30 mouse cellular contexts compared by ENCODE assay signal in genomic region chr6:115848598-115849304, GRCm38 (mm10). TPM values are rescaled to one million over a fixed set of nuclear protein-coding genes. Genes with fewer than 3 reads are reported as not detected.
A peak's percentile ranks its signal among the peaks of the same experiment; 100 is the strongest.
DNase-seq lines count a peak whose midpoint lies in the region; ATAC-seq and TF ChIP-seq lines count a peak whose summit lies in the region.
"Had no signal": no experiment of that assay in that cellular context is flagged by ENCODE, and none has a peak within 500 bp of the region (broad histone marks: within the 10 kb centered on the region; RNA-seq: fewer than 3 reads in every experiment).

No protein-coding gene starts in this region.

- H3K9ac ChIP-seq in forebrain, postnatal 0 days: no peak overlapping the region
- H3K9ac ChIP-seq in forebrain, embryonic 11.5 days (ENCODE audit: low read length): no peak overlapping the region
- no peak overlapping the region for H3K9ac ChIP-seq in midbrain, embryonic 15.5 days
- H3K9ac ChIP-seq in midbrain, postnatal 0 days (replicated peaks; ENCODE audit: low read length, poor library complexity, severe bottlenecking): no peak overlapping the region
- peak overlapping the region; percentile 61 for H3K9ac ChIP-seq in CH12.LX (ENCODE audit: insufficient read depth, low read depth)
- H3K9ac ChIP-seq: embryonic facial prominence, embryonic 15.5 days; forebrain, embryonic 15.5 days; heart, embryonic 13.5 days; limb, embryonic 13.5 days; midbrain, embryonic 12.5 days had no signal

- peak; percentile 76 for TF ChIP-seq EP300 in CH12.LX (IDR thresholded peaks at IDR 0.05; ENCODE audit: low read length)

- no peak for TF ChIP-seq CTCF in forebrain, postnatal 0 days (IDR thresholded peaks at IDR 0.05; ENCODE audit: low read depth)
- TF ChIP-seq CTCF in midbrain, postnatal 0 days (IDR thresholded peaks at IDR 0.05): no peak
- no peak for TF ChIP-seq CTCF in CH12.LX (conservative IDR thresholded peaks at IDR 0.05 in 1 of 2, IDR thresholded peaks at IDR 0.05 in 1 of 2; ENCODE audit: low read depth in 2 of 2, low read length in 2 of 2)

- H3K4me3 ChIP-seq in forebrain, postnatal 0 days (ENCODE audit: low read depth, low read length): no peak overlapping the region
- no peak overlapping the region for H3K4me3 ChIP-seq in forebrain, embryonic 11.5 days (ENCODE audit: low read depth, low read length)
- no peak overlapping the region for H3K4me3 ChIP-seq in midbrain, embryonic 15.5 days
- no peak overlapping the region for H3K4me3 ChIP-seq in midbrain, postnatal 0 days (ENCODE audit: low read depth, low read length)
- peak overlapping the region; percentile 29 to 31 (median 30) for H3K4me3 ChIP-seq in CH12.LX (replicated peaks in 1 of 3; ENCODE audit: low read depth in 2 of 3, low read length in 2 of 3, poor library complexity in 1 of 3)
- H3K4me3 ChIP-seq in limb, embryonic 10.5 days: no peak overlapping the region
- H3K4me3 ChIP-seq: embryonic facial prominence, embryonic 15.5 days; forebrain, embryonic 15.5 days; heart, embryonic 13.5 days; limb, embryonic 13.5 days; megakaryocyte, embryonic 14.5 days; midbrain, embryonic 12.5 days had no signal

- ATAC-seq in forebrain, postnatal 0 days: no peak
- no peak for ATAC-seq in forebrain, embryonic 11.5 days (replicated peaks; ENCODE audit: low FRiP score)
- no peak for ATAC-seq in midbrain, embryonic 15.5 days (replicated peaks)
- no peak for ATAC-seq in midbrain, postnatal 0 days (ENCODE audit: low FRiP score)
- ATAC-seq: forebrain, embryonic 15.5 days; intestine, embryonic 16.5 days; lung, postnatal 0 days had no signal

- H3K9me3 ChIP-seq in forebrain, postnatal 0 days (ENCODE audit: low read length): no peaks in the 10 kb centered on the region
- H3K9me3 ChIP-seq in forebrain, embryonic 11.5 days (ENCODE audit: control insufficient read depth, low read length): no peaks in the 10 kb centered on the region
- no peaks in the 10 kb centered on the region for H3K9me3 ChIP-seq in midbrain, embryonic 15.5 days
- no peaks in the 10 kb centered on the region for H3K9me3 ChIP-seq in midbrain, postnatal 0 days (ENCODE audit: low read length)
- no peaks in the 10 kb centered on the region for H3K9me3 ChIP-seq in CH12.LX (replicated peaks; ENCODE audit: low read length)
- H3K9me3 ChIP-seq in limb, embryonic 10.5 days (replicated peaks): no peaks in the 10 kb centered on the region
- H3K9me3 ChIP-seq: embryonic facial prominence, embryonic 15.5 days; forebrain, embryonic 15.5 days; G1E; heart, embryonic 13.5 days; limb, embryonic 13.5 days; megakaryocyte, embryonic 14.5 days; midbrain, embryonic 12.5 days had no signal

- in situ Hi-C loops in CH12.LX (cut with MboI; ENCODE audit: low pct_ligation_motif_present, low pct_unique_long_range_greater_than_20kb, low sequenced_read_pairs): loop anchor here (5.0 to 10.0 kb wide), 2 partner anchors 159 to 286 kb away; no protein-coding TSS in a partner anchor

- no peaks in the 10 kb centered on the region for H3K27me3 ChIP-seq in forebrain, postnatal 0 days (ENCODE audit: insufficient read depth, low read length)
- no peaks in the 10 kb centered on the region for H3K27me3 ChIP-seq in forebrain, embryonic 11.5 days (ENCODE audit: control insufficient read depth, insufficient read depth, low read length)
- H3K27me3 ChIP-seq in midbrain, embryonic 15.5 days (replicated peaks): no peaks in the 10 kb centered on the region
- H3K27me3 ChIP-seq in midbrain, postnatal 0 days (ENCODE audit: insufficient read depth, low read length): no peaks in the 10 kb centered on the region
- no peaks in the 10 kb centered on the region for H3K27me3 ChIP-seq in CH12.LX (replicated peaks)
- H3K27me3 ChIP-seq in limb, embryonic 10.5 days (ENCODE audit: low read depth, poor library complexity, severe bottlenecking): no peaks in the 10 kb centered on the region
- H3K27me3 ChIP-seq: embryonic facial prominence, embryonic 15.5 days; forebrain, embryonic 15.5 days; heart, embryonic 13.5 days; limb, embryonic 13.5 days; megakaryocyte, embryonic 14.5 days; midbrain, embryonic 12.5 days had no signal

- no peak overlapping the region; the same call in 1 of the 2 replicates for H3K4me2 ChIP-seq in forebrain, postnatal 0 days (ENCODE audit: low read depth)
- no peak overlapping the region for H3K4me2 ChIP-seq in forebrain, embryonic 11.5 days (ENCODE audit: low read depth, low read length, severe bottlenecking)
- H3K4me2 ChIP-seq in midbrain, embryonic 15.5 days: no peak overlapping the region
- no peak overlapping the region for H3K4me2 ChIP-seq in midbrain, postnatal 0 days (ENCODE audit: low read depth, low read length, poor library complexity, severe bottlenecking)
- H3K4me2 ChIP-seq in CH12.LX (ENCODE audit: insufficient read depth, low read depth, poor library complexity, severe bottlenecking): peak overlapping the region; percentile 98
- H3K4me2 ChIP-seq: embryonic facial prominence, embryonic 15.5 days; forebrain, embryonic 15.5 days; limb, embryonic 13.5 days; liver, embryonic 11.5 days; midbrain, embryonic 12.5 days had no signal

- dilution Hi-C loops in CH12.LX (cut with MboI; ENCODE audit: extremely low pct_ligation_motif_present, extremely low pct_unique_long_range_greater_than_20kb, low sequenced_read_pairs): no loop called here

- intact Hi-C loops in left cerebral cortex, postnatal 25 days (cut with DNase I): loop anchor here (10.0 kb wide), 1 partner anchor 276 kb away; no protein-coding TSS in a partner anchor

- peaks cover 10% of the 10 kb centered on the region; the same call in 1 of the 2 replicates for H3K4me1 ChIP-seq in forebrain, postnatal 0 days (ENCODE audit: insufficient read depth)
- H3K4me1 ChIP-seq in forebrain, embryonic 11.5 days (replicated peaks; ENCODE audit: control insufficient read depth, insufficient read depth, low read length): peaks cover 5% of the 10 kb centered on the region; the same call in 1 of the 2 replicates
- peaks cover 15% of the 10 kb centered on the region for H3K4me1 ChIP-seq in midbrain, embryonic 15.5 days
- H3K4me1 ChIP-seq in midbrain, postnatal 0 days (ENCODE audit: insufficient read depth, low read length): no peaks in the 10 kb centered on the region
- H3K4me1 ChIP-seq in CH12.LX (ENCODE audit: control insufficient read depth in 1 of 2, insufficient read depth in 2 of 2): peaks cover 2 to 47% of the 10 kb centered on the region in 2 experiments; a peak in 2 of 4 replicates
- H3K4me1 ChIP-seq in limb, embryonic 10.5 days: peaks cover 16% of the 10 kb centered on the region

- H3K79me2 ChIP-seq in CH12.LX (replicated peaks; ENCODE audit: control insufficient read depth, extremely low read depth, insufficient read depth, poor library complexity, severe bottlenecking): peaks cover 13% of the 10 kb centered on the region

- TF ChIP-seq RAD21 in CH12.LX (IDR thresholded peaks at IDR 0.05; ENCODE audit: low read depth, low read length): no peak

- H3K36me3 ChIP-seq in forebrain, postnatal 0 days (ENCODE audit: insufficient read depth): peaks cover 17% of the 10 kb centered on the region
- H3K36me3 ChIP-seq in forebrain, embryonic 11.5 days (ENCODE audit: control insufficient read depth, insufficient read depth, low read length): no peaks in the 10 kb centered on the region; the same call in 1 of the 2 replicates
- 0 out of 2 replicates have a peak, but pooled peaks cover 5% of the 10 kb centered on the region for H3K36me3 ChIP-seq in midbrain, embryonic 15.5 days (replicated peaks)
- peaks cover 8% of the 10 kb centered on the region; the same call in 1 of the 2 replicates for H3K36me3 ChIP-seq in midbrain, postnatal 0 days (ENCODE audit: insufficient read depth, low read length)
- H3K36me3 ChIP-seq in CH12.LX (replicated peaks in 1 of 2; ENCODE audit: control insufficient read depth in 1 of 2, insufficient read depth in 1 of 2, low read length in 1 of 2): peaks cover 15 to 31% of the 10 kb centered on the region in 2 experiments
- H3K36me3 ChIP-seq in limb, embryonic 10.5 days: peaks cover 61% of the 10 kb centered on the region

- DNase-seq in forebrain, postnatal 0 days: no peak
- no peak for DNase-seq in forebrain, embryonic 11.5 days (ENCODE audit: low spot score)
- DNase-seq in midbrain, postnatal 0 days (ENCODE audit: low spot score): no peak
- DNase-seq in A20 (ENCODE audit: low read depth, low spot score) (peak; percentile 82), CH12.LX (ENCODE audit: extremely low read depth) (peak; percentile 46)
- no peak for DNase-seq in limb, embryonic 10.5 days (ENCODE audit: low spot score)
- DNase-seq in left cerebral cortex, postnatal 25 days (ENCODE audit: low spot score in 2 of 2): no peak
- DNase-seq: adrenal gland, adult 8-10 months; cerebellum, adult 11-12 months; cerebellum, adult 9-11 months; embryo, embryonic 11 days; heart, postnatal 14 days; kidney, adult 9 months; kidney, postnatal 10 days; lung, adult 18-20 months; lung, postnatal 4 days; right cerebral cortex, postnatal 25 days had no signal

- H3K27ac ChIP-seq in forebrain, postnatal 0 days (ENCODE audit: low read depth, low read length): 0 out of 2 replicates have a peak overlapping the region, but pooled peaks have one; percentile 29
- no peak overlapping the region for H3K27ac ChIP-seq in forebrain, embryonic 11.5 days (ENCODE audit: low read depth, low read length)
- H3K27ac ChIP-seq in midbrain, embryonic 15.5 days: 0 out of 2 replicates have a peak overlapping the region, but pooled peaks have one; percentile 41
- H3K27ac ChIP-seq in midbrain, postnatal 0 days (ENCODE audit: low read depth, low read length): no peak overlapping the region
- peak overlapping the region; percentile 85 for H3K27ac ChIP-seq in CH12.LX (ENCODE audit: insufficient read depth, low read depth)
- H3K27ac ChIP-seq in limb, embryonic 10.5 days: no peak overlapping the region
- H3K27ac ChIP-seq: embryonic facial prominence, embryonic 15.5 days; forebrain, embryonic 15.5 days; heart, embryonic 13.5 days; limb, embryonic 13.5 days; midbrain, embryonic 12.5 days had no signal

- TF ChIP-seq POLR2A in CH12.LX (IDR thresholded peaks at IDR 0.05; ENCODE audit: low read depth, low read length): no peak

- 90% methylated on average over 10 of the region's 10 CpGs for WGBS in forebrain, postnatal 0 days
- 95% methylated on average over 10 of the region's 10 CpGs for WGBS in forebrain, embryonic 11.5 days
- WGBS in midbrain, embryonic 15.5 days: 93% methylated on average over 10 of the region's 10 CpGs
- 94% methylated on average over 10 of the region's 10 CpGs for WGBS in midbrain, postnatal 0 days
- WGBS in limb, embryonic 10.5 days: 96% methylated on average over 10 of the region's 10 CpGs

RNA-seq across cellular contexts. Expression of gene Mbd4, which starts 4.4 kb away (rescaled TPM):
- total RNA-seq in forebrain, postnatal 0 days (2014; rRNA removed): 6.6 and 6.7 TPM in 2 replicates
- polyA plus RNA-seq in forebrain, postnatal 0 days (2015; fragmentation: Nextera tagmentation; extraction: Ambion mirVana): 4.3 and 6.8 TPM in 2 replicates
- 32.0 and 37.5 TPM in 2 replicates for polyA plus RNA-seq in forebrain, embryonic 11.5 days (2014; fragmentation: Nextera tagmentation; extraction: Ambion mirVana)
- polyA plus RNA-seq in midbrain, embryonic 15.5 days (2015; fragmentation: Nextera tagmentation; extraction: Ambion mirVana): 9.4 and 11.7 TPM in 2 replicates
- total RNA-seq in midbrain, postnatal 0 days (2014; rRNA removed): 4.8 and 5.8 TPM in 2 replicates
- polyA plus RNA-seq in midbrain, postnatal 0 days (2015; fragmentation: Nextera tagmentation; extraction: Ambion mirVana): 4.1 and 5.2 TPM in 2 replicates
- 6.8 and 7.3 TPM in 2 replicates for total RNA-seq in CH12.LX (2012; rRNA removed)
- total RNA-seq in CH12.LX (2014; rRNA removed): 11.3 and 12.2 TPM in 2 replicates
- 7.9 and 8.6 TPM in 2 replicates for polyA plus RNA-seq in CH12.LX (2012; ENCODE audit: insufficient read length, low read depth)
- polyA plus RNA-seq in limb, embryonic 10.5 days (2016; fragmentation: Nextera tagmentation; extraction: Ambion mirVana): 35.3 and 37.8 TPM in 2 replicates
- 1 to 10 TPM; 8.1 to 9.1 TPM for total RNA-seq in left cerebral cortex, postnatal 25 days (2021)

RNA-seq across cellular contexts. Expression of gene Ift122, which starts 4.5 kb away (rescaled TPM):
- 27.1 and 32.6 TPM in 2 replicates for total RNA-seq in forebrain, postnatal 0 days (2014; rRNA removed)
- polyA plus RNA-seq in forebrain, postnatal 0 days (2015; fragmentation: Nextera tagmentation; extraction: Ambion mirVana): 17.6 and 25.6 TPM in 2 replicates
- polyA plus RNA-seq in forebrain, embryonic 11.5 days (2014; fragmentation: Nextera tagmentation; extraction: Ambion mirVana): 29.0 and 29.6 TPM in 2 replicates
- polyA plus RNA-seq in midbrain, embryonic 15.5 days (2015; fragmentation: Nextera tagmentation; extraction: Ambion mirVana): 33.1 and 34.4 TPM in 2 replicates
- total RNA-seq in midbrain, postnatal 0 days (2014; rRNA removed): 31.7 and 42.7 TPM in 2 replicates
- 22.6 and 24.3 TPM in 2 replicates for polyA plus RNA-seq in midbrain, postnatal 0 days (2015; fragmentation: Nextera tagmentation; extraction: Ambion mirVana)
- total RNA-seq in CH12.LX (2012; rRNA removed) (8.8 and 14.1 TPM in 2 replicates), CH12.LX (2014; rRNA removed) (5.9 and 7.9 TPM in 2 replicates)
- polyA plus RNA-seq in CH12.LX (2012; ENCODE audit: insufficient read length, low read depth): 6.9 and 8.6 TPM in 2 replicates
- polyA plus RNA-seq in limb, embryonic 10.5 days (2016; fragmentation: Nextera tagmentation; extraction: Ambion mirVana): 28.0 and 34.2 TPM in 2 replicates
- 10 to 100 TPM; 30.0 to 30.9 TPM for total RNA-seq in left cerebral cortex, postnatal 25 days (2021)

RNA-seq across cellular contexts. Expression of gene Efcab12, which starts 10.5 kb away (rescaled TPM):
- 2.4 and 4.4 TPM in 2 replicates for total RNA-seq in forebrain, postnatal 0 days (2014; rRNA removed)
- 1.4 and 1.7 TPM in 2 replicates for polyA plus RNA-seq in forebrain, postnatal 0 days (2015; fragmentation: Nextera tagmentation; extraction: Ambion mirVana)
- 1.5 and 2.1 TPM in 2 replicates for polyA plus RNA-seq in forebrain, embryonic 11.5 days (2014; fragmentation: Nextera tagmentation; extraction: Ambion mirVana)
- 2.7 and 2.8 TPM in 2 replicates for polyA plus RNA-seq in midbrain, embryonic 15.5 days (2015; fragmentation: Nextera tagmentation; extraction: Ambion mirVana)
- total RNA-seq in midbrain, postnatal 0 days (2014; rRNA removed): 3.2 and 3.8 TPM in 2 replicates
- 1.5 and 2.1 TPM in 2 replicates for polyA plus RNA-seq in midbrain, postnatal 0 days (2015; fragmentation: Nextera tagmentation; extraction: Ambion mirVana)
- total RNA-seq in CH12.LX (2012; rRNA removed) (0.04 and 0.13 TPM in 2 replicates), CH12.LX (2014; rRNA removed) (0.08 and 0.12 TPM in 2 replicates)
- 0.54 and 0.60 TPM in 2 replicates for polyA plus RNA-seq in CH12.LX (2012; ENCODE audit: insufficient read length, low read depth)
- polyA plus RNA-seq in limb, embryonic 10.5 days (2016; fragmentation: Nextera tagmentation; extraction: Ambion mirVana): 0.49 and 0.66 TPM in 2 replicates
- total RNA-seq in left cerebral cortex, postnatal 25 days (2021): 1 to 10 TPM; 3.6 to 4.5 TPM
- total RNA-seq: monocyte, adult 5-6 weeks had no signal
- polyA plus RNA-seq: C2C12, G1E had no signal

RNA-seq across cellular contexts. Expression of gene Rpl32, which starts 40.2 kb away (rescaled TPM):
- 1,524 and 2,855 TPM in 2 replicates for total RNA-seq in forebrain, postnatal 0 days (2014; rRNA removed)
- polyA plus RNA-seq in forebrain, postnatal 0 days (2015; fragmentation: Nextera tagmentation; extraction: Ambion mirVana): 1,212 and 1,517 TPM in 2 replicates
- 1,664 and 1,794 TPM in 2 replicates for polyA plus RNA-seq in forebrain, embryonic 11.5 days (2014; fragmentation: Nextera tagmentation; extraction: Ambion mirVana)
- polyA plus RNA-seq in midbrain, embryonic 15.5 days (2015; fragmentation: Nextera tagmentation; extraction: Ambion mirVana): 881 and 890 TPM in 2 replicates
- total RNA-seq in midbrain, postnatal 0 days (2014; rRNA removed): 768 and 939 TPM in 2 replicates
- polyA plus RNA-seq in midbrain, postnatal 0 days (2015; fragmentation: Nextera tagmentation; extraction: Ambion mirVana): 982 and 1,027 TPM in 2 replicates
- 5,179 and 5,276 TPM in 2 replicates for total RNA-seq in CH12.LX (2012; rRNA removed)
- total RNA-seq in CH12.LX (2014; rRNA removed): 7,033 and 7,473 TPM in 2 replicates
- 3,370 and 3,898 TPM in 2 replicates for polyA plus RNA-seq in CH12.LX (2012; ENCODE audit: insufficient read length, low read depth)
- polyA plus RNA-seq in limb, embryonic 10.5 days (2016; fragmentation: Nextera tagmentation; extraction: Ambion mirVana): 1,689 and 1,952 TPM in 2 replicates
- 100 to 1,000 TPM; 443 to 458 TPM for total RNA-seq in left cerebral cortex, postnatal 25 days (2021)

Comparison
In these comparisons a context has a peak if more than half of its experiments do, and no peak if none do; other contexts are left out.
1. H3K27ac ChIP-seq: peak in forebrain, postnatal 0 days (single experiment), midbrain, embryonic 15.5 days (single experiment) and CH12.LX (single experiment); none in forebrain, embryonic 11.5 days (single experiment), midbrain, postnatal 0 days (single experiment) and limb, embryonic 10.5 days (single experiment).
2. DNase-seq: peak in A20 (single experiment) and CH12.LX (single experiment); none in forebrain, postnatal 0 days (single experiment), forebrain, embryonic 11.5 days (single experiment), midbrain, postnatal 0 days (single experiment), limb, embryonic 10.5 days (single experiment) and left cerebral cortex, postnatal 25 days (0 of 2).
3. H3K4me3 ChIP-seq: peak in CH12.LX (3 of 3); none in forebrain, postnatal 0 days (single experiment), forebrain, embryonic 11.5 days (single experiment), midbrain, embryonic 15.5 days (single experiment), midbrain, postnatal 0 days (single experiment) and limb, embryonic 10.5 days (single experiment).